Mouse (Mus musculus): ENCODE data around the gene Cwc22. TPM values are rescaled to one million over a fixed set of nuclear protein-coding genes. Genes with fewer than 3 reads are reported as not detected.

Gene Cwc22
- polyA plus RNA-seq, 1 experiment from 2014 or later, result 18.6 TPM

- ATAC-seq (replicated peaks; ENCODE audit: extremely low read depth, insufficient read depth, low FRiP score), result no peak
- H3K4me3 ChIP-seq (ENCODE audit: low read length), result no peak overlapping the region
- no peak overlapping the region for H3K9ac ChIP-seq (ENCODE audit: low read length)
- H3K9me3 ChIP-seq (replicated peaks; ENCODE audit: control insufficient read depth, low read length), result no peaks in the 10 kb centered on the region
- no peaks in the 10 kb centered on the region for H3K27me3 ChIP-seq (ENCODE audit: control insufficient read depth, insufficient read depth, low read length)
- peaks cover 43% of the 10 kb centered on the region for H3K36me3 ChIP-seq (ENCODE audit: control insufficient read depth, insufficient read depth)
- no peaks in the 10 kb centered on the region for H3K4me1 ChIP-seq (ENCODE audit: control insufficient read depth, insufficient read depth, low read length)
- no peak overlapping the region for H3K27ac ChIP-seq (ENCODE audit: low read length)
- WGBS, result 78% methylated on average over 7 of the region's 7 CpGs
- H3K4me2 ChIP-seq (ENCODE audit: low read depth, low read length), result no peak overlapping the region
Observed at GRCm38 (mm10) chr2:77925187-77925924, 20.8 kb downstream of the Cwc22 start.

DNA sequence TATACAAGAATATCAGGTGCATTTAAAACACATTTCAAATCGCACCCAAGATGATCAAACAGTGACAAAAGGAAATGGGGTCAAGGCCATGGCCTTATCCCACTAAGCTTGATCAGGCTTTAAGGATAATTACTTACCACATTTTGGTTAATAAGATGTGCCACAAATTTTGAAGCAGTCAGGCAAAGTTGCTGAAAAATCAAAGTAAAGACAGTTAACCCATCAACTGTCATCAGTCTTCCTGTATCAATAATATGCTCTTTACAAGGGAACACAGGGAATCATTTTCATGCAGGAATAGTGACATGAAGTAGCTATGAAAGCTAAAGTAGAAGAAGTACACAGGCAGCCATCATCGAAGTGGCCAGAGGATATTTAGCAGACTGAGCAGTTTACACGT, 22.2 kb downstream of the Cwc22 start:
- no peak for ATAC-seq (replicated peaks; ENCODE audit: extremely low read depth, insufficient read depth, low FRiP score)
- Histone ChIP-seq H3K4me1 (ENCODE audit: control insufficient read depth, insufficient read depth, low read length) (no peaks in the 10 kb centered on the region), H3K36me3 (ENCODE audit: control insufficient read depth, insufficient read depth) (peaks cover 49% of the 10 kb centered on the region)

GRCm38 (mm10) chr2:77923182-77923581, 23.0 kb downstream of the Cwc22 start:
- Histone ChIP-seq H3K9me3 (replicated peaks; ENCODE audit: control insufficient read depth, low read length) (no peaks in the 10 kb centered on the region), H3K4me1 (ENCODE audit: control insufficient read depth, insufficient read depth, low read length) (no peaks in the 10 kb centered on the region), H3K27ac (ENCODE audit: low read length) (no peak overlapping the region), H3K4me3 (ENCODE audit: low read length) (no peak overlapping the region), H3K9ac (ENCODE audit: low read length) (no peak overlapping the region), H3K4me2 (ENCODE audit: low read depth, low read length) (no peak overlapping the region), H3K27me3 (ENCODE audit: control insufficient read depth, insufficient read depth, low read length) (no peaks in the 10 kb centered on the region), H3K36me3 (ENCODE audit: control insufficient read depth, insufficient read depth) (peaks cover 42% of the 10 kb centered on the region)
- WGBS, result 90% methylated on average over 8 of the region's 8 CpGs
- ATAC-seq (replicated peaks; ENCODE audit: extremely low read depth, insufficient read depth, low FRiP score), result no peak

More for the DNA sequence above, 22.2 kb downstream of the Cwc22 start:
- H3K27ac ChIP-seq (ENCODE audit: low read length), result no peak overlapping the region
- H3K9ac ChIP-seq (ENCODE audit: low read length), result no peak overlapping the region
- no peaks in the 10 kb centered on the region for H3K27me3 ChIP-seq (ENCODE audit: control insufficient read depth, insufficient read depth, low read length)
- H3K4me3 ChIP-seq (ENCODE audit: low read length), result no peak overlapping the region
- no peak overlapping the region for H3K4me2 ChIP-seq (ENCODE audit: low read depth, low read length)
- 94% methylated on average over 3 of the region's 3 CpGs for WGBS
- no peaks in the 10 kb centered on the region for H3K9me3 ChIP-seq (replicated peaks; ENCODE audit: control insufficient read depth, low read length)

GRCm38 (mm10) chr2:77921307-77921706, 24.9 kb downstream of the Cwc22 start:
- H3K27me3 ChIP-seq (ENCODE audit: control insufficient read depth, insufficient read depth, low read length), result no peaks in the 10 kb centered on the region
- H3K9ac ChIP-seq (ENCODE audit: low read length), result no peak overlapping the region
- H3K4me1 ChIP-seq (ENCODE audit: control insufficient read depth, insufficient read depth, low read length), result no peaks in the 10 kb centered on the region
- no peak overlapping the region for H3K4me3 ChIP-seq (ENCODE audit: low read length)
- H3K4me2 ChIP-seq (ENCODE audit: low read depth, low read length), result no peak overlapping the region
- no peak overlapping the region for H3K27ac ChIP-seq (ENCODE audit: low read length)
- no peak for ATAC-seq (replicated peaks; ENCODE audit: extremely low read depth, insufficient read depth, low FRiP score)
- no peaks in the 10 kb centered on the region for H3K9me3 ChIP-seq (replicated peaks; ENCODE audit: control insufficient read depth, low read length)
- WGBS, result 90% methylated on average over 4 of the region's 4 CpGs
- peaks cover 38% of the 10 kb centered on the region for H3K36me3 ChIP-seq (ENCODE audit: control insufficient read depth, insufficient read depth)

DNA sequence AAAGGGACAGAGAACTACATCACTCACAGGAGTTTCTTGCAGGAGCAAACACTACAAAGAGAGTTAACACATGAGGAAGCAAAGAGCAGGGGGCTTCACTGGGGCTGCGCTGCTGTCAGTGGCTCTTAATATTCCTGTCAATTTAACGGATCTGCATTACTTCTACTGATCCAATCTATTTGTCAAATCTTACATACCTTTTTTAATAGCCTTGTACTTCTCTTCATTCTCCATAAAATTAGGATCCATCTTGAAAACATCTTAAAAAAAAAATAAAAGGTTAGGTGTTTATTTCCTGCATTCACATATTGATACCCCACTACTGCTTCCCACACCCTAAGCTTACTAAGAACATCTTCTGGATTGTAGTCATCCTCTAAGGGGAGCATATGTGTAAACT, 25.6 kb downstream of the Cwc22 start:
- H3K4me3 ChIP-seq (ENCODE audit: low read length), result no peak overlapping the region
- no peak overlapping the region for H3K4me2 ChIP-seq (ENCODE audit: low read depth, low read length)
- no peak for ATAC-seq (replicated peaks; ENCODE audit: extremely low read depth, insufficient read depth, low FRiP score)
- H3K36me3 ChIP-seq (ENCODE audit: control insufficient read depth, insufficient read depth), result peaks cover 35% of the 10 kb centered on the region
- H3K9me3 ChIP-seq (replicated peaks; ENCODE audit: control insufficient read depth, low read length), result no peaks in the 10 kb centered on the region
- H3K27me3 ChIP-seq (ENCODE audit: control insufficient read depth, insufficient read depth, low read length), result no peaks in the 10 kb centered on the region
- H3K9ac ChIP-seq (ENCODE audit: low read length), result no peak overlapping the region
- H3K27ac ChIP-seq (ENCODE audit: low read length), result no peak overlapping the region
- WGBS, result 96% methylated on average over 2 of the region's 2 CpGs
- no peaks in the 10 kb centered on the region for H3K4me1 ChIP-seq (ENCODE audit: control insufficient read depth, insufficient read depth, low read length)

DNA sequence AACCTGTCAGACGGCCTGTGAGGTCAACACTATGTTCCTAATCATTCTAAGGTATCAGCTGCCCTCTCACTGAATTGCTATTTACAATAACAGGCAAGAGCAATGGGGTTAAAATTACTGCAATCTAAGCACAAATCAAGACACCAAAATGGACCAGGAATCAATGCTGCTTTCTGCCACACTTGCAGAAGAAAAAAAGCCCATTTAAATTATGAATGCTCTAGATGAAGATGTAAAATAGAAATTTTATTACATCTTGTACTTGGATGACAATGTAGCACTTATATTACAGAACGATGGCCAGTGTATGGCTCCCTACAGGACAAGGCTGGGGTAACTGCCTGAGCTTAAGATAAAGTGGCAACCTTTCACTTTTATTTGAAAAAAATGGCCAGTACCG, 27.7 kb downstream of the Cwc22 start:
- Histone ChIP-seq H3K4me3 (ENCODE audit: low read length) (no peak overlapping the region), H3K36me3 (ENCODE audit: control insufficient read depth, insufficient read depth) (peaks cover 32% of the 10 kb centered on the region), H3K4me2 (ENCODE audit: low read depth, low read length) (no peak overlapping the region), H3K9ac (ENCODE audit: low read length) (no peak overlapping the region), H3K27ac (ENCODE audit: low read length) (no peak overlapping the region), H3K9me3 (replicated peaks; ENCODE audit: control insufficient read depth, low read length) (no peaks in the 10 kb centered on the region), H3K4me1 (ENCODE audit: control insufficient read depth, insufficient read depth, low read length) (no peaks in the 10 kb centered on the region), H3K27me3 (ENCODE audit: control insufficient read depth, insufficient read depth, low read length) (no peaks in the 10 kb centered on the region)
- ATAC-seq (replicated peaks; ENCODE audit: extremely low read depth, insufficient read depth, low FRiP score), result no peak
- 76% methylated on average over 3 of the region's 3 CpGs for WGBS

GRCm38 (mm10) chr2:77918006-77918405, 28.2 kb downstream of the Cwc22 start:
- no peak overlapping the region for H3K9ac ChIP-seq (ENCODE audit: low read length)
- no peaks in the 10 kb centered on the region for H3K9me3 ChIP-seq (replicated peaks; ENCODE audit: control insufficient read depth, low read length)
- peaks cover 31% of the 10 kb centered on the region for H3K36me3 ChIP-seq (ENCODE audit: control insufficient read depth, insufficient read depth)
- H3K4me1 ChIP-seq (ENCODE audit: control insufficient read depth, insufficient read depth, low read length), result no peaks in the 10 kb centered on the region
- H3K4me2 ChIP-seq (ENCODE audit: low read depth, low read length), result no peak overlapping the region
- no peak for ATAC-seq (replicated peaks; ENCODE audit: extremely low read depth, insufficient read depth, low FRiP score)
- no peak overlapping the region for H3K4me3 ChIP-seq (ENCODE audit: low read length)
- WGBS, result 84% methylated on average over 2 of the region's 2 CpGs
- no peaks in the 10 kb centered on the region for H3K27me3 ChIP-seq (ENCODE audit: control insufficient read depth, insufficient read depth, low read length)
- H3K27ac ChIP-seq (ENCODE audit: low read length), result no peak overlapping the region

DNA sequence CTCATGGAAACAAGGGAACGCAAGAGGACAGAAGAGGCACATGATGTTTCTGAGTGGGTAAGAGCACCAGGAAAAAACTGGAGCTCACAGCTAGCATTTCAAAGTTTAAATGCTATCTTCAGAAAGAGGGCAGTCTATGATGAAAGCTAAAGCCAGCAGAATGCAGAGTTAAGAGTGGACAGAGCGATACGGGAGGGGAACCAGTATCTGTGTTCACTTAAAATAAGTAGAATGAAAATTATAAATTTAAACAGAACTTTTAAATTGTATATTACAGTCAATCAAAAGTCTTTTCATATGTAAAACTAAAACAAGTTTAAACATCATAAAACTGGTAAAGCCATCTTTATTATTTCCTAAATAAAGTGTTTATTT, 28.8 kb downstream of the Cwc22 start:
- Histone ChIP-seq H3K4me2 (ENCODE audit: low read depth, low read length) (no peak overlapping the region), H3K27ac (ENCODE audit: low read length) (no peak overlapping the region), H3K9ac (ENCODE audit: low read length) (no peak overlapping the region), H3K36me3 (ENCODE audit: control insufficient read depth, insufficient read depth) (peaks cover 31% of the 10 kb centered on the region), H3K4me1 (ENCODE audit: control insufficient read depth, insufficient read depth, low read length) (no peaks in the 10 kb centered on the region), H3K27me3 (ENCODE audit: control insufficient read depth, insufficient read depth, low read length) (no peaks in the 10 kb centered on the region), H3K4me3 (ENCODE audit: low read length) (no peak overlapping the region), H3K9me3 (replicated peaks; ENCODE audit: control insufficient read depth, low read length) (no peaks in the 10 kb centered on the region)
- WGBS, result 94% methylated on average over 3 of the region's 3 CpGs
- ATAC-seq (replicated peaks; ENCODE audit: extremely low read depth, insufficient read depth, low FRiP score), result no peak

DNA sequence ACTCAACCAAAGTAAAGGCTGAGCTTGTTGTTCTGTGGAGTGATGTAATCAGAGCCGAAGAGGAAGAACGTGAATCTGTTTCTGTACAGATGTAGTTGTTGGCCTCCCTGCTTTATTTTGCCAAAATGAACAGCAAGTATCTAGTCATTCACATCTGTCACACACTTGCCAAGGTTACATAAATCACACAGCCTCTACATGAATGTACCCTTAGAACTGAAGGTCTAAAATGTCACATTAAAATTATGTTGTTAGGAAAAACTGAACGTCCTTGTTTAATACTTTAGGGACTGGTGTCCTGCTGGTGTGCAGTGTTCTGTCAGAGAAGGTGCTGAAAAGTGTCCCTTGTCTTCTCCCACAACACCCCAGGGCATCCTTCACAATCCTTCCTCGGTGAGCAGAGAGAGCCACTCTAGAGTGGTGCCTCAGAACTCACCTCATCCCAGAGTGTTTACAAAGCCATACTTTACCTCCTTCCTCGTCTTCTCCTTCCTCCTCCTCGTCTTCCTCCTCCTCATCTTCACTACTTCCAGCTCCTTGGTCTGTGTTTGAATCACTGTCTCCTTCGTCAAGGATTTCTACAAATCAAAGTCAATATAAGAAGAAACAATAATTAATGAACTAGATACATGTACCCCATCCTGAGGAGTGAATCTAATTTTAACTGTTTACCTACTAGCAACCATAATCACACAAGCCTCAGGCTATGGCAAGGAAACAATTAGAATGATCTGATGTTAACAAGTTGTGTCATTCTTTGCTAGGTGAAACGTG, 29.4 kb downstream of the Cwc22 start:
- 82% methylated on average over 8 of the region's 8 CpGs for WGBS
- Histone ChIP-seq H3K4me2 (ENCODE audit: low read depth, low read length) (no peak overlapping the region), H3K9me3 (replicated peaks; ENCODE audit: control insufficient read depth, low read length) (no peaks in the 10 kb centered on the region), H3K27ac (ENCODE audit: low read length) (no peak overlapping the region), H3K9ac (ENCODE audit: low read length) (no peak overlapping the region), H3K4me3 (ENCODE audit: low read length) (no peak overlapping the region), H3K27me3 (ENCODE audit: control insufficient read depth, insufficient read depth, low read length) (no peaks in the 10 kb centered on the region), H3K36me3 (ENCODE audit: control insufficient read depth, insufficient read depth) (peaks cover 28% of the 10 kb centered on the region), H3K4me1 (ENCODE audit: control insufficient read depth, insufficient read depth, low read length) (no peaks in the 10 kb centered on the region)
- no peak for ATAC-seq (replicated peaks; ENCODE audit: extremely low read depth, insufficient read depth, low FRiP score)

Data from heart, embryonic 16.5 days (tissue).